Mouse (Mus musculus) G1E-ER4 (cell line): ENCODE measurements around the gene Camkmt. TPM values are rescaled to one million over a fixed set of nuclear protein-coding genes. Genes with fewer than 3 reads are reported as not detected.

ENCODE experiments used
- GATA1 ChIP-seq: IDR thresholded peaks from one replicate; pipeline ENCODE4 v1.8.0; 2012; ENCODE audit warnings: low read length, inconsistent platforms
- polyA plus RNA-seq: library from polyadenylated mRNA; stranded (reverse); fragments of >175 nt; gene quantifications from 2 replicates; pipeline ENCODE4 v1.2.3, GENCODE M21; 2012

Camkmt gene
- polyA plus RNA-seq, 1 experiment: 2.5 TPM

DNA sequence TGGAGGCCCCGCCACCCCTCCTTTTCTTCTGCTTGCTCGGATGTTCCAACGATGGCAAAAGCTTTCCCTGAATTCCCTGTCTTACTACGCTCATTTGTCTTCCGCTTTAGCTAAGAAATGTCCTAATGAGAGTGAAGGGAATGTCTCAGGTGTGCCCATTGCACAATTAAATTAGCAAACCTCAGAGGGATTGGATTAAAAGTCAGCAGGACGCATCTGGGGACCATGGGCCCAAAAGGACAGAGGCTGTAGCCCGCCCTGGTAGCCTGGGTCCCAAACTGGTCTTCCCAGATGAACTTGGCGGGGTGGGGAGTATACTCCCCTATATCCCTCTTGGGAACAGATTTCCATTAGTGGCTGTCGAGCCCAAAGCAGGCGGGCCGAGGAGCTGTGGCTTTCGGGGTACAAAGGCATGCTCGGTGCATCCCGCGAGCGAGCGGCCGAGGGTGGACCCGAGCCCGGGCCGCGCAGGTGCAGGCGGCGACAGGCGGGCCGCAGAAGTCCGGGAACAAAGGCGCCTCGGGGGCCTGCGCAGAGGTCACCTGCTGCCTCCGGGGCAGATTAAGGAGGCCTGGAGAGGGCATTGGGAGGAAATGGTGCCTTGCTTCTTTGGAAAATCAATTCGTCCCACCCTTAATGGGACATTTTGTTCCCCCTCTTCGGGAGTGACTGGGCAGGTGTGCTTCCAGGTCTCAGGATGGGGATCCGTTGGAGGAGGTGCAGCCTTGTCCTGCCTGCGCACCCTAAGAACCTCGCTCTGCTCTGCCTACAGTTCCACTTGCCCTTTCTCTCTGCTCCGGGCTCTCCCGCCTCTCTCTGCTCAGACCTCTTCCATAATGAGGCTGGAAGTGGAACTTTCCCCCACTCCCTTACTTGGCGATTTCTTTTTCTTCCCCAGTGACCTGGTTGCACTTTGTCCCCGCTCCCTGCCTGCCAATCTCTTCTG is 374.4 kb downstream of the Camkmt start:
- TF ChIP-seq GATA1: no peak

DNA sequence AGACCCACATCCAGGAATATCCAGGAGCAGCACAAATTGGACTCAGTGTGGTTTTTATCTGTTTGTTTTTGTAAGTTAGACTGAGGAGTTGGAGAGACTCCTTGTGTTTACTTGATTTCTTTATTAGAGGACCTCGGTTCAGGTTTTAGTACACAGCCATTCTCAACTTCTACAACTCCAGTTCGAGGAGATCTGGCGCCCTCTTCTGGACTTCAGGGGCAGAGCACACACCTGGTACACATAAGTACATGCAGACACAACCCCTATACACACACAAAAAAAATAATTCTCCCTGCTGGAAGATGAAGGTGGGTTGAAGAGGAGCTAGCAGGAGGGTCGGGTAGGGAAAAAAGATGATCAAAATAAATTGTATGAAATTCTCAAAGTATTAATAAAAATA is 379.4 kb downstream of the Camkmt start:
- TF ChIP-seq GATA1: no peak

GRCm38 (mm10) chr17:85472687-85473202 is 382.4 kb downstream of the Camkmt start:
- TF ChIP-seq GATA1: no peak

GRCm38 (mm10) chr17:85473217-85473616 is 382.9 kb downstream of the Camkmt start:
- no peak for TF ChIP-seq GATA1

GRCm38 (mm10) chr17:85473881-85474280 is 383.5 kb downstream of the Camkmt start:
- no peak for TF ChIP-seq GATA1

GRCm38 (mm10) chr17:85481241-85481640 is 390.9 kb downstream of the Camkmt start:
- TF ChIP-seq GATA1: no peak

DNA sequence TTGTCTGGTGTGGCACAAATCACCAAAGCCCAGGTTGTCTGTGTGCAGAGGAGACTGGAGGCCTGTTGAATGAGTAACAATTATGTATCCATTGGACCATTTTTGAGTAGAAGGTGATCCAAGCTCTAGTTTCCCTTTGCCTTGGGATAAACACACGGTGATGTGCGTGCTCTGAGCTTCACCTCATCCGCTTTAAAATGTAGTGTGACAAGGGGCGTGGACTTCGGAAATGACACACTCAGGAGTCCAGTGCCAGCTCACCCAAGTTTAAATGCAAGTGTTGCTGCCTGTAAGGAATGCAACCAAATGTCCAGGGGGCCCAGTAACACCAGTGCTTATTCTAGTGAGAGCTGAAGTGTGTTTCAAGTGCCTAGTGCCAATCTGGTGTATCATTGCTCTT is 392.7 kb downstream of the Camkmt start:
- no peak for TF ChIP-seq GATA1

GRCm38 (mm10) chr17:85484015-85484414 is 393.7 kb downstream of the Camkmt start:
- no peak for TF ChIP-seq GATA1

DNA sequence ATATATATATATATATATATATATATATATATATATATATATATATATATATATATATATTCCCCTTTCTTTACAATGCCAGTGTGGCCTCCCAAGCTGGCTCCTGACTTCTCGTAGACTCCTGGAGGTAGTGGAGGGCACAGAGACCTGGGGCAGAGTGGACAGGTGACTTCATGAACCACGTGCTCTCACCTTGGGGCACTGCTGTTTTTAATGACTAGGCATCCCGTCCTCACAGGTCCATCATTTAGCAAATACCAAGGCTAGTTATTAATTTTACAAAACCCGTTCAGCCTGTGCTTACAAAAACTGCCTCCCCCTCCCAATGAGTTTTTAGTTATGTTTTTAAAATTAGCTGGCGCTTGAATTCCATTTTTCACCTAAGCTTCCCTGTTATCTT is 394.2 kb downstream of the Camkmt start:
- no peak for TF ChIP-seq GATA1

- TF ChIP-seq GATA1: no peak
Measured at GRCm38 (mm10) chr17:85485065-85485945, 395.0 kb downstream of the Camkmt start.

DNA sequence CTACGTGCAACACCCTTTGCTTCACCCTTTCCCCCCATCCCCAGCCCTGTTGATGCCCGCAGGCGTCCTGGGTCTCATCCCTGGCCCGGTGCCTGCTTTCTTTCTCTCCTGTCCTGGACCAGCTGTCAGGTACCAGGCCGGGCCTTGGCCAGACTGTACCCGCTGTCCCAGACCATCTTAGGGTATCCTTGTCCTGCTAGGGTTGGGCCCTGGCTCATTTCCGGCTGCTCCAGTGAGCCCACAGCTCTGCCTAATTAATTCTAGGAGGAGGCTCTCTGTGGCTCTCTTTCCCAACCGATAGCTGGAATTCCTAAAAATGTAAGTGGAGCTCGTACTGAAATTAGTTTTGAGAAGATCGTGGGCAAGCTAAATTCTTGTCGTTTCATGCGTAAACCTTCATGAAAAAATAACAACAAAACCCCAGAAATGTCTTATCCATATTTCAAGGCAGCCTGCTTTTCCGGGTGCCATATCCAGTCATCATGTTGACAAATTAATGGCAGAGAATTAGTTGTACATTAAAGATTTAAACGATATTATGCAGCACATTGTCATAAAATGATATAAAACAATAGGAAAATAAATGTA is 395.7 kb downstream of the Camkmt start:
- TF ChIP-seq GATA1: no peak

DNA sequence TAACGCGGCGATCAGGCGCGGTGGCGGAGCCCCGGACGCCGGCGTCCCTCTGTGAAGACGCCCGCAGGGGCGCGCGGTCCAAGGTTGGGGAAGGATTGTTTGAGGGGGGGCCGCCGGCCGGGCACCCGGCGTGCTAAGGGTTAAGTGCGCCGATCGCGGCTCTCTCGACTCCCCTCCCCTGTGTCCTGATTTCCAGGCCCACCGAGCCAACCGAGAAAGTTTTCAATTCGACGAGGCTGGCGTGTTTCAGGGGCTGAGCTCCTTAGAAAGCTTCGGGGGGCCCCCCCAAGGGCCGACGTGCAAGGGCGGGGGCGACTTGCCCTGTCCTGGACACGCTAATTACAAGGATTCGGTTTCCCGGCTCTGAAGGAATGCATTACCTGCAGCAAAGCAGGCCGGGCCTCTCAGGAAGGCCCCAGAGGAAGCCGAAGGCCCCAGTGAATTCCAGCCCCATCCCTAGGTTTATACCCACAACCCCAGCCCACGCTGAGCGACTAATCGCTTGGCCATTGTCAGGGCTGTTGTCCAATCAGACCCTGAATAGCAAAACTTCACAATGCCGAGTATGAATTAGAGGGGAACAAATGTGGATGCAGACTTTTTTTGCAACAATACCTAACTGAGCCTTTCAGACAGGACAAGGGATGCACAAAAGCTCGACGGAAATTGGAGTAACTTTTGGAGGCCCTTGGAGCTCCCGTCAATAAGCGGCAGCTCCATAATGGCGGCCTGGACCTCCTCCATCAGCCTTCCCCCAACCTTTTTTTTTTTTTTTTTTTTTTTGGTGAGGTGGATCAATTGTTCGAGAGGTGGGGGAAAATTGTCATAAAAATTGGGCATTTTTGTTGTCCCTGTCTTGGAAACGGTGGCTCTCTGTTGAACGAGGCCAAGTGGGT is 396.5 kb downstream of the Camkmt start:
- TF ChIP-seq GATA1: no peak

DNA sequence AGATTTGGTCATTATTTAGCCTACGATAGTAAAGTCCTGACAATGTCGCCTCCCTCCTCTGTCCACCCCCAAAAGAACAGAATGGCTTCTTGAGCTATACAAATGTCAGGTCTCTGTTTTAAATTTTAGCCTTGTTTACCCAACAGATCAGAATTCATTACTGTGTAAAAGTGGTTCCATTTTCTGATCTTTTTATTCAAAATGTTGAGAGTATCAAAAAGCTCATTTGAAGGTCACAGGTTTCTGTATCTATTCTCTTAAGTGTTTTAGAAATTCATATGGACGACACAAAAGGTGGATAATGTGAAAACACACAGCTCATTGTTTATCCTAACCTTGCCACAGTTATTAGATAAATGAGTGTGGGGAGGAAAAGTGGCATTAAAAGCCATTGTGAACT is 397.2 kb downstream of the Camkmt start:
- TF ChIP-seq GATA1: no peak

GRCm38 (mm10) chr17:85488601-85489487 is 398.5 kb downstream of the Camkmt start:
- no peak for TF ChIP-seq GATA1
